Mouse (Mus musculus): ENCODE data around the gene Hyou1. TPM values are rescaled to one million over a fixed set of nuclear protein-coding genes. Genes with fewer than 3 reads are reported as not detected.

Gene Hyou1
- polyA plus RNA-seq, 1 experiment from 2014 or later: 30.1 TPM

GRCm38 (mm10) chr9:44337436-44338169 is 41.7 kb upstream of the Hyou1 start:
- H3K4me1 ChIP-seq (ENCODE audit: control insufficient read depth, insufficient read depth, low read length): peaks cover 11% of the 10 kb centered on the region
- ATAC-seq (ENCODE audit: low FRiP score) (no peak), DNase-seq (ENCODE audit: low spot score, missing footprints) (peak; percentile 89)
- 0 out of 2 replicates have a peak, but pooled peaks cover 3% of the 10 kb centered on the region for H3K9me3 ChIP-seq (ENCODE audit: control insufficient read depth, low read length)
- H3K36me3 ChIP-seq (ENCODE audit: control insufficient read depth, insufficient read depth, low read length): peaks cover 19% of the 10 kb centered on the region
- H3K27ac ChIP-seq (ENCODE audit: low read depth, low read length): no peak overlapping the region
- no peak overlapping the region for H3K9ac ChIP-seq (ENCODE audit: low read length)
- WGBS: 67% methylated on average over 9 of the region's 9 CpGs
- peak overlapping the region; percentile 65 for H3K4me3 ChIP-seq (ENCODE audit: low read depth, low read length)
- H3K4me2 ChIP-seq: peak overlapping the region; percentile 77
- no peaks in the 10 kb centered on the region for H3K27me3 ChIP-seq (ENCODE audit: control insufficient read depth, insufficient read depth, low read length)

GRCm38 (mm10) chr9:44338574-44338973 is 40.7 kb upstream of the Hyou1 start:
- H3K4me3 ChIP-seq (ENCODE audit: low read depth, low read length): no peak overlapping the region
- WGBS: 85% methylated on average over 5 of the region's 5 CpGs

GRCm38 (mm10) chr9:44341487-44341886 is 37.8 kb upstream of the Hyou1 start:
- 0 out of 2 replicates have a peak overlapping the region, but pooled peaks have one; percentile 29 for H3K9ac ChIP-seq (ENCODE audit: low read length)
- DNase-seq (ENCODE audit: low spot score, missing footprints): no peak
- no peaks in the 10 kb centered on the region for H3K9me3 ChIP-seq (ENCODE audit: control insufficient read depth, low read length)
- H3K27me3 ChIP-seq (ENCODE audit: control insufficient read depth, insufficient read depth, low read length): no peaks in the 10 kb centered on the region
- peaks cover 16% of the 10 kb centered on the region for H3K4me1 ChIP-seq (ENCODE audit: control insufficient read depth, insufficient read depth, low read length)
- no peak for ATAC-seq (ENCODE audit: low FRiP score)
- H3K27ac ChIP-seq (ENCODE audit: low read depth, low read length): no peak overlapping the region
- peak overlapping the region; percentile 3; the same call in 1 of the 2 replicates for H3K4me3 ChIP-seq (ENCODE audit: low read depth, low read length)
- H3K4me2 ChIP-seq: no peak overlapping the region
- 96% methylated on average over 5 of the region's 5 CpGs for WGBS
- peaks cover 6% of the 10 kb centered on the region; the same call in 1 of the 2 replicates for H3K36me3 ChIP-seq (ENCODE audit: control insufficient read depth, insufficient read depth, low read length)

More at GRCm38 (mm10) chr9:44338574-44338973, 40.7 kb upstream of the Hyou1 start:
- no peak for ATAC-seq (ENCODE audit: low FRiP score)
- Histone ChIP-seq H3K4me2 (no peak overlapping the region), H3K36me3 (ENCODE audit: control insufficient read depth, insufficient read depth, low read length) (peaks cover 9% of the 10 kb centered on the region), H3K9me3 (ENCODE audit: control insufficient read depth, low read length) (0 out of 2 replicates have a peak, but pooled peaks cover 3% of the 10 kb centered on the region), H3K4me1 (ENCODE audit: control insufficient read depth, insufficient read depth, low read length) (peaks cover 17% of the 10 kb centered on the region), H3K27ac (ENCODE audit: low read depth, low read length) (no peak overlapping the region), H3K9ac (ENCODE audit: low read length) (no peak overlapping the region), H3K27me3 (ENCODE audit: control insufficient read depth, insufficient read depth, low read length) (no peaks in the 10 kb centered on the region)
- DNase-seq (ENCODE audit: low spot score, missing footprints): no peak

DNA sequence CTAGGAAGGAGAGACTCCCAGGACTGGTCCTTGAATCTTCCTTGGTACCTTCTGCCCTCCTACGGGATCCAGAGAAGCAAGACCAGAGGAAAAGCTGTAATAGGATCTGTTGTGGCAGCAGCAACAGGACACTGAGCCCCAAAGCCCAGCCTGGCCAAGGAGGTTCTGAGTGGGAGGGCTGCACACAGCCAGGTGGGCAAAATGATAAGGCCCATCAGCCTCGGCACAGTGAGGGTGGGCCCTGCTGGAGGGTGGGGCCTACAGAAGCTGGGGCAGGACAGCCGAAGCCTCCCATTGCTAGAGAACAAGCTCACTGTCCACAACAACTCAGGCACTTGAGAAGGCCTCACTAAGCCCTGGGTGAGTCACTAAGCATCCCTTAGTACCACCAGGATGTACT is 37.1 kb upstream of the Hyou1 start:
- H3K9me3 ChIP-seq (ENCODE audit: control insufficient read depth, low read length): no peaks in the 10 kb centered on the region
- peaks cover 10% of the 10 kb centered on the region for H3K4me1 ChIP-seq (ENCODE audit: control insufficient read depth, insufficient read depth, low read length)
- 86% methylated on average over 3 of the region's 3 CpGs for WGBS
- H3K27ac ChIP-seq (ENCODE audit: low read depth, low read length): peak overlapping the region; percentile 25; the same call in 1 of the 2 replicates
- H3K9ac ChIP-seq (ENCODE audit: low read length): no peak overlapping the region
- no peak overlapping the region for H3K4me2 ChIP-seq
- peak overlapping the region; percentile 3; the same call in 1 of the 2 replicates for H3K4me3 ChIP-seq (ENCODE audit: low read depth, low read length)
- DNase-seq (ENCODE audit: low spot score, missing footprints): no peak
- peaks cover 3% of the 10 kb centered on the region; the same call in 1 of the 2 replicates for H3K36me3 ChIP-seq (ENCODE audit: control insufficient read depth, insufficient read depth, low read length)
- ATAC-seq (ENCODE audit: low FRiP score): no peak
- no peaks in the 10 kb centered on the region for H3K27me3 ChIP-seq (ENCODE audit: control insufficient read depth, insufficient read depth, low read length)

DNA sequence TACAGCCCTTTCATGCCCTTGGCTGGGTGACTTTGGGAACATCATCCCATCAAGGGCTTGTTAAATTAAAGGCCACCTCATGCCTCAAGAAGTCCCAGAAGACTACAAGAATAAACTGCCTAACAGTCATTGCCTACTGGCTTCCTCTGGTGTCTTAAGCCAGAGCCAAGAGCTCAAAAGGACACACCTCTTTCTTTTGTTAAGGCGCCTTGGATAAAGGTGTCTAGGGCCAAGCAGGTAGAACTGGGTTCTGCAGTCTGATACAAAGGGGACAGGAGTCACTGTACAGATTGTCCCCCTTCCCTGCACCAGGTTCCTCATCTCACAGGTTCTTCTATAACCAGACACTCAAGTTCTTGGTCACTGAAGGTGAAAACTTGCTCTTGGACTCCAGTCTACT is 36.7 kb upstream of the Hyou1 start:
- Histone ChIP-seq H3K36me3 (ENCODE audit: control insufficient read depth, insufficient read depth, low read length) (peaks cover 8% of the 10 kb centered on the region), H3K9ac (ENCODE audit: low read length) (peak overlapping the region; percentile 55; the same call in 1 of the 2 replicates), H3K9me3 (ENCODE audit: control insufficient read depth, low read length) (no peaks in the 10 kb centered on the region), H3K27ac (ENCODE audit: low read depth, low read length) (peak overlapping the region; percentile 25; the same call in 1 of the 2 replicates), H3K4me2 (peak overlapping the region; percentile 59; the same call in 1 of the 2 replicates), H3K4me1 (ENCODE audit: control insufficient read depth, insufficient read depth, low read length) (peaks cover 6% of the 10 kb centered on the region), H3K27me3 (ENCODE audit: control insufficient read depth, insufficient read depth, low read length) (no peaks in the 10 kb centered on the region), H3K4me3 (ENCODE audit: low read depth, low read length) (no peak overlapping the region)
- no peak for ATAC-seq (ENCODE audit: low FRiP score)
- no peak for DNase-seq (ENCODE audit: low spot score, missing footprints)
- 92% methylated on average over 1 of the region's 1 CpGs for WGBS

- WGBS: 20% methylated on average over 6 of the region's 6 CpGs
- Histone ChIP-seq H3K36me3 (ENCODE audit: control insufficient read depth, insufficient read depth, low read length) (peaks cover 13% of the 10 kb centered on the region), H3K27me3 (ENCODE audit: control insufficient read depth, insufficient read depth, low read length) (no peaks in the 10 kb centered on the region)
Measured at GRCm38 (mm10) chr9:44343290-44343689, 36.0 kb upstream of the Hyou1 start.

DNA sequence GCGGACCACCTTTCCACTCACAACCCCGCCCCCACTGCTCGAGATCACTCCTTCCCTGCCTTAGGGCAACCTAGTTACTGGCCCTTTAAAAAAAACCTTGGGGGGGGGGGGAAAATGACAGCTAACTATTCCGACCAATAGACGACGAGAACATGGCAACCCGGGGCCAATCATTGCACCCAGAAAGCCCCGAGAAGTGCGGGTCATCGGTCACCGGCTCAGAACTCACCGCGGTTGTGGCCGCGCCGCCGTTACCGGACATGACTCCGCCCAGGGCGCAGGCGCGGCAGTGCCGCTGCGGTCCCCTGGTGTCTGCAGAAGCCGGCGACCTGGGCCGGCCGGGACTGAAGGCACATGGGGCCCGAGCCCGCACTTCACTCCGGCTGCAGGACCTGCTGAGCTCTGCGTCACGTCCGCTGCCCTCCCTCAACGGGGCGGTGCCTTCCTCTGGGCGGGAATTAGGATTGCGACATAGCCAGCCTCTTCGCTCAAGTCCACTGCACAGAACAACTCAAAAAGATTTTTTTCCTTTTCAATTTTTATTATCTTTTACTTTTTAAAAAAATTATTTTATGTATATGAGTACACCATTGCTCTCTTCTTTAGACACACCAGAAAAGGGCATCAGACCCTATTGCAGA is 35.4 kb upstream of the Hyou1 start, which contains the start of gene Hmbs:
Gene Hmbs (minus strand): TSS at position 448 of the 641 bp plus-strand sequence.
- under 1% methylated on average over 39 of the region's 39 CpGs for WGBS

More at GRCm38 (mm10) chr9:44343290-44343689, 36.0 kb upstream of the Hyou1 start:
- no peaks in the 10 kb centered on the region for H3K9me3 ChIP-seq (ENCODE audit: control insufficient read depth, low read length)
- peak overlapping the region; percentile 49 for H3K4me3 ChIP-seq (ENCODE audit: low read depth, low read length)
- H3K27ac ChIP-seq (ENCODE audit: low read depth, low read length): peak overlapping the region; percentile 86
- peaks cover 6% of the 10 kb centered on the region for H3K4me1 ChIP-seq (ENCODE audit: control insufficient read depth, insufficient read depth, low read length)
- ATAC-seq (ENCODE audit: low FRiP score) (peak; percentile 17; the same call in 1 of the 2 replicates), DNase-seq (ENCODE audit: low spot score, missing footprints) (no peak)
- peak overlapping the region; percentile 59 for H3K4me2 ChIP-seq
- H3K9ac ChIP-seq (ENCODE audit: low read length): peak overlapping the region; percentile 55

DNA sequence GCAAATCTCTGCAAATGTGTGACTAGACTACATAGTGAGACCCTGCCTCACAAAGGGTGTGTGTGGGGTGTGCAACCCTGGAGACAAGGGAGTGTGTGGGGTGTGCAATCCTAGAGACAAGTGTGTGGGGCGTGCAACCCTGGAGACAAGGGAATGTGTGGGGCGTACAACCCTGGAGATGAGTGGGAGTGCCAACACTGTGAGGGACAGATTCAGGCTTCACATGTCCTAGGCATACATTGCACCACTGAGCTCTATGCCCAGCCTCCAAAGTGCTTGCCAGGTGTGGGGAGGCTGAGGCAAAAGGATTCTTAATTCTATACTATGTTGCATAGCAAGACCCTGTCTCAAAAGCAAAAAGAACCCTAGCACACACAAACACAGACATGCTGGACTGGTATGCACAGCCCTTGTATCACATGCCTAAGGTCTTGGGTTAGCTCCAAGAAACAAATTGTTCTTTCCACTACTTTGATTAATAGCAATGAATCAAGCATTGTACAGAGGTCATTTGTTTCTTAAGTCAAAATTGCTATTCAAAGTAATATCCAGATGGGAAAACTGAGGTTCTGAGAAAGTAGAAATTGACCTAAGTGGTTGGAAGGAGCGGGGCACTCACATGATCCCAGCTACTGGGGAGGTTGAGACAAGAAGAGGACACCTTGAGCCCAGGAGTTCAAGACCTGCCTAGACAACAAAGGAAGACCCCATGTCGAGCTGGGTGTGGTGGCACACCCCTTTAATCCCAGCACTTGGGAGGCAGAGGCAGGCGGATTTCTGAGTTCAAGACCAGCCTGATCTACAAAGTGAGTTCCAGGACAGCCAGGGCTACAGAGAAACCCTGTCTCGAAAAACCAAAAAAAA is 33.5 kb upstream of the Hyou1 start:
- DNase-seq (ENCODE audit: low spot score, missing footprints) (no peak), ATAC-seq (ENCODE audit: low FRiP score) (no peak)
- Histone ChIP-seq H3K4me2 (no peak overlapping the region), H3K4me3 (ENCODE audit: low read depth, low read length) (no peak overlapping the region), H3K4me1 (ENCODE audit: control insufficient read depth, insufficient read depth, low read length) (peaks cover 6% of the 10 kb centered on the region), H3K27ac (ENCODE audit: low read depth, low read length) (no peak overlapping the region), H3K36me3 (ENCODE audit: control insufficient read depth, insufficient read depth, low read length) (peaks cover 30% of the 10 kb centered on the region), H3K27me3 (ENCODE audit: control insufficient read depth, insufficient read depth, low read length) (no peaks in the 10 kb centered on the region), H3K9ac (ENCODE audit: low read length) (no peak overlapping the region), H3K9me3 (ENCODE audit: control insufficient read depth, low read length) (no peaks in the 10 kb centered on the region)
- 91% methylated on average over 6 of the region's 6 CpGs for WGBS

More for the DNA sequence above, 35.4 kb upstream of the Hyou1 start, which contains the start of gene Hmbs:
- Histone ChIP-seq H3K9ac (ENCODE audit: low read length) (peak within 1 kb of the TSS; percentile 55), H3K4me2 (peak within 1 kb of the TSS; percentile 59), H3K9me3 (ENCODE audit: control insufficient read depth, low read length) (no peaks in the 10 kb centered on the region), H3K27me3 (ENCODE audit: control insufficient read depth, insufficient read depth, low read length) (no peaks in the 10 kb centered on the region), H3K4me1 (ENCODE audit: control insufficient read depth, insufficient read depth, low read length) (peaks cover 6% of the 10 kb centered on the region), H3K4me3 (ENCODE audit: low read depth, low read length) (peak within 1 kb of the TSS; percentile 49), H3K36me3 (ENCODE audit: control insufficient read depth, insufficient read depth, low read length) (peaks cover 19% of the 10 kb centered on the region), H3K27ac (ENCODE audit: low read depth, low read length) (peak within 1 kb of the TSS; percentile 86)
- peak; percentile 99 for DNase-seq (ENCODE audit: low spot score, missing footprints)
- peak; percentile 95 for ATAC-seq (ENCODE audit: low FRiP score)

All from midbrain, embryonic 11.5 days (tissue).